ENCODE assay signal across 13 mouse cellular contexts in genomic region chr4:43840101-43840500, GRCm38 (mm10).
DNase-seq lines count a peak whose midpoint lies in the region.
"Had no signal": no experiment of that assay in that cellular context is flagged by ENCODE, and none has a peak within 500 bp of the region (broad histone marks: within the 10 kb centered on the region; RNA-seq: fewer than 3 reads in every experiment).

TSS of gene Olfr157 (minus strand) at chr4:43840201.

- peak; percentile 29 for DNase-seq in testis, postnatal 10 days (ENCODE audit: low spot score)
- no peak for DNase-seq in testis, postnatal 14 days (ENCODE audit: low spot score)
- DNase-seq: adrenal gland, adult 2 months; adrenal gland, adult 8-10 months; adrenal gland, postnatal 10 days; adrenal gland, postnatal 14 days; adrenal gland, postnatal 25 days; adrenal gland, postnatal 36 days; B cell, adult 2 months; cerebellum, adult 11 months; cerebellum, adult 11-12 months; cerebellum, adult 18-20 months; cerebellum, adult 2 months had no signal
